Comparison of ENCODE assay signal across 8 mouse cellular contexts in genomic region chr4:33204682-33205081, GRCm38 (mm10). TPM values are rescaled to one million over a fixed set of nuclear protein-coding genes. Genes with fewer than 3 reads are reported as not detected.
A peak's percentile ranks its signal among the peaks of the same experiment; 100 is the strongest.
DNase-seq lines count a peak whose midpoint lies in the region; ATAC-seq and TF ChIP-seq lines count a peak whose summit lies in the region.

No protein-coding gene starts in this region.

- no peak overlapping the region for H3K4me2 ChIP-seq in hindbrain, embryonic 13.5 days

- ATAC-seq in hindbrain, embryonic 13.5 days (ENCODE audit: low FRiP score): no peak

- no peak overlapping the region for H3K4me3 ChIP-seq in hindbrain, embryonic 10.5 days
- H3K4me3 ChIP-seq in hindbrain, embryonic 13.5 days: no peak overlapping the region
- H3K4me3 ChIP-seq in forebrain, embryonic 10.5 days: no peak overlapping the region
- no peak overlapping the region for H3K4me3 ChIP-seq in lung, adult 2 months (replicated peaks; ENCODE audit: extremely low read depth, low read depth, low read length)

- H3K36me3 ChIP-seq in hindbrain, embryonic 10.5 days: no peaks in the 10 kb centered on the region
- no peaks in the 10 kb centered on the region for H3K36me3 ChIP-seq in hindbrain, embryonic 13.5 days
- H3K36me3 ChIP-seq in forebrain, embryonic 10.5 days (replicated peaks): no peaks in the 10 kb centered on the region

- 2% methylated on average over 4 of the region's 4 CpGs for WGBS in hindbrain, embryonic 10.5 days
- 2% methylated on average over 4 of the region's 4 CpGs for WGBS in hindbrain, embryonic 13.5 days
- 4% methylated on average over 4 of the region's 4 CpGs for WGBS in forebrain, embryonic 10.5 days
- WGBS in lung, adult 2 months: 11% methylated on average over 4 of the region's 4 CpGs

- no peaks in the 10 kb centered on the region; the same call in 1 of the 2 replicates for H3K27me3 ChIP-seq in hindbrain, embryonic 10.5 days (ENCODE audit: insufficient read depth, poor library complexity, severe bottlenecking)
- H3K27me3 ChIP-seq in hindbrain, embryonic 13.5 days: peaks cover 3% of the 10 kb centered on the region; the same call in 1 of the 2 replicates
- H3K27me3 ChIP-seq in forebrain, embryonic 10.5 days (ENCODE audit: poor library complexity, severe bottlenecking): peaks cover 16% of the 10 kb centered on the region

- H3K4me1 ChIP-seq in hindbrain, embryonic 10.5 days (replicated peaks): peaks cover 13% of the 10 kb centered on the region
- H3K4me1 ChIP-seq in hindbrain, embryonic 13.5 days (replicated peaks): peaks cover 13% of the 10 kb centered on the region
- H3K4me1 ChIP-seq in forebrain, embryonic 10.5 days: peaks cover 17% of the 10 kb centered on the region
- no peaks in the 10 kb centered on the region for H3K4me1 ChIP-seq in lung, adult 2 months (ENCODE audit: control insufficient read depth, insufficient read depth, low read length)

- no peaks in the 10 kb centered on the region for H3K9me3 ChIP-seq in hindbrain, embryonic 10.5 days
- H3K9me3 ChIP-seq in hindbrain, embryonic 13.5 days: no peaks in the 10 kb centered on the region
- H3K9me3 ChIP-seq in forebrain, embryonic 10.5 days: no peaks in the 10 kb centered on the region

- DNase-seq in hindbrain, embryonic 10.5 days (ENCODE audit: low spot score): peak; percentile 61
- DNase-seq in ES-CJ7 (ENCODE audit: low read depth, low spot score): peak; percentile 69
- peak; percentile 39 for DNase-seq in c-Kit-positive CD71-positive TER-119-negative erythroid progenitor cells, embryonic 14.5 days (ENCODE audit: low read depth)
- peak; percentile 59 for DNase-seq in forebrain, embryonic 10.5 days (ENCODE audit: extremely low spot score, low spot score)
- peak; percentile 65 for DNase-seq in kidney, adult 9 months
- DNase-seq in lung, adult 2 months: peak; percentile 47
- peak; percentile 31 for DNase-seq in skeletal muscle tissue, adult 2 months (ENCODE audit: low read depth, low spot score)

- H3K27ac ChIP-seq in hindbrain, embryonic 10.5 days: no peak overlapping the region
- H3K27ac ChIP-seq in hindbrain, embryonic 13.5 days: no peak overlapping the region
- H3K27ac ChIP-seq in forebrain, embryonic 10.5 days: no peak overlapping the region

- peak; percentile 82 for TF ChIP-seq CTCF in lung, adult 2 months (IDR thresholded peaks at IDR 0.05; ENCODE audit: insufficient read depth, low read length)

- no peak overlapping the region for H3K9ac ChIP-seq in hindbrain, embryonic 13.5 days

- no peak for TF ChIP-seq POLR2A in lung, adult 2 months (IDR thresholded peaks at IDR 0.05; ENCODE audit: borderline replicate concordance, extremely low read depth, low read depth, low read length)

RNA-seq across cellular contexts. Expression of gene Srsf12, which starts 4.1 kb away (rescaled TPM):
- 3.7 and 7.1 TPM in 2 replicates for polyA plus RNA-seq in hindbrain, embryonic 10.5 days (2016; fragmentation: Nextera tagmentation; extraction: Ambion mirVana)
- 40.9 and 42.1 TPM in 2 replicates for polyA plus RNA-seq in hindbrain, embryonic 13.5 days (2015; fragmentation: Nextera tagmentation; extraction: Ambion mirVana)
- polyA plus RNA-seq in forebrain, embryonic 10.5 days (2016; fragmentation: Nextera tagmentation; extraction: Ambion mirVana): 4.1 and 4.2 TPM in 2 replicates
- polyA plus RNA-seq in lung, adult 2 months (2012; rRNA removed): 0.06 and 0.19 TPM in 2 replicates

RNA-seq across cellular contexts. Expression of gene Pm20d2, which starts 15.1 kb away (rescaled TPM):
- 1.1 and 1.2 TPM in 2 replicates for polyA plus RNA-seq in hindbrain, embryonic 10.5 days (2016; fragmentation: Nextera tagmentation; extraction: Ambion mirVana)
- 1.3 and 2.4 TPM in 2 replicates for polyA plus RNA-seq in hindbrain, embryonic 13.5 days (2015; fragmentation: Nextera tagmentation; extraction: Ambion mirVana)
- polyA plus RNA-seq in forebrain, embryonic 10.5 days (2016; fragmentation: Nextera tagmentation; extraction: Ambion mirVana): 1.1 and 1.2 TPM in 2 replicates
- polyA plus RNA-seq in lung, adult 2 months (2012; rRNA removed): 4.7 and 5.5 TPM in 2 replicates
